15 mouse cellular contexts compared by ENCODE assay signal in genomic region chr11:86364709-86365452, GRCm38 (mm10).
"Had no signal": no experiment of that assay in that cellular context is flagged by ENCODE, and none has a peak within 500 bp of the region (broad histone marks: within the 10 kb centered on the region; RNA-seq: fewer than 3 reads in every experiment).

No protein-coding gene starts in this region.

- H3K4me3 ChIP-seq: liver, embryonic 13.5 days; liver, embryonic 15.5 days; lung, embryonic 15.5 days; megakaryocyte, embryonic 14.5 days; midbrain, embryonic 12.5 days; neural tube, embryonic 12.5 days; stomach, embryonic 15.5 days had no signal

- H3K36me3 ChIP-seq: liver, embryonic 13.5 days; liver, embryonic 15.5 days; lung, embryonic 15.5 days; midbrain, embryonic 12.5 days; neural tube, embryonic 12.5 days; stomach, embryonic 15.5 days had no signal

- H3K27me3 ChIP-seq: lung, embryonic 15.5 days; midbrain, embryonic 12.5 days; neural tube, embryonic 12.5 days; stomach, embryonic 15.5 days had no signal

- H3K9ac ChIP-seq: liver, embryonic 13.5 days; liver, embryonic 15.5 days; liver, postnatal 0 days; lung, embryonic 15.5 days; midbrain, embryonic 12.5 days; neural tube, embryonic 12.5 days; stomach, embryonic 15.5 days had no signal

- H3K4me1 ChIP-seq: liver, embryonic 13.5 days; liver, embryonic 15.5 days; lung, embryonic 15.5 days; midbrain, embryonic 12.5 days; neural tube, embryonic 12.5 days; stomach, embryonic 15.5 days had no signal

- H3K9me3 ChIP-seq: liver, embryonic 13.5 days; liver, embryonic 15.5 days; lung, embryonic 15.5 days; megakaryocyte, embryonic 14.5 days; midbrain, embryonic 12.5 days; neural tube, embryonic 12.5 days; stomach, embryonic 15.5 days had no signal

- H3K27ac ChIP-seq: liver, embryonic 13.5 days; liver, embryonic 15.5 days; lung, embryonic 15.5 days; macrophage; midbrain, embryonic 12.5 days; neural tube, embryonic 12.5 days; stomach, embryonic 15.5 days; stomach, postnatal 0 days had no signal

- DNase-seq: liver, embryonic 13.5 days; liver, postnatal 0 days; lung, adult 2 months; lung, postnatal 36 days; midbrain, embryonic 14.5 days; right cerebral cortex, postnatal 14 days; thymus, postnatal 4 days had no signal
